Mouse (Mus musculus) c-Kit-positive CD71-positive TER-119-negative erythroid progenitor cells, embryonic 14.5 days (primary cell): ENCODE measurements around the gene Tead1.

Experiments
- DNase-seq: peaks from one replicate; pipeline ENCODE4 v3.0.0-alpha.2; 2013; ENCODE audit warnings: low read depth

The Tead1 gene

DNA sequence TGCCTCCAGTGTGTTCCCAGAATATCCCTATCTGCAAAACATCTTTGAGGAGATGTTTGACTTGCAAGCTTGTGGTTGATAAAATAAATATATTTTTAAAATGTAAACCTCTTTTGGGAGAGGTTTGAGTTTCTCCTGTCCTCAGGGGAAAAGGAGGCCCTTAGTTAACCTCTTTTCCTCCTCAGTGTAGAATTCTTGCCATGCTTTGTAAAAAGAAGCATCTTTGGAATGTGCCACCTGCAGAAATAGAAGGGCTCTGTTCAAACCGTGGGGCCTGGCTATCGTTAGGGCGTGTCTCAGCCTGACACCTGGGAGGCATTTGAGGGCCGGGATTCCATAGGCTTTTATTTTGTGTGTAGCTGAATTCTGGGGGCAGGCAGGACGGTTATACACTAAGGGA, 51.1 kb downstream of the Tead1 start:
- no peak for DNase-seq

DNA sequence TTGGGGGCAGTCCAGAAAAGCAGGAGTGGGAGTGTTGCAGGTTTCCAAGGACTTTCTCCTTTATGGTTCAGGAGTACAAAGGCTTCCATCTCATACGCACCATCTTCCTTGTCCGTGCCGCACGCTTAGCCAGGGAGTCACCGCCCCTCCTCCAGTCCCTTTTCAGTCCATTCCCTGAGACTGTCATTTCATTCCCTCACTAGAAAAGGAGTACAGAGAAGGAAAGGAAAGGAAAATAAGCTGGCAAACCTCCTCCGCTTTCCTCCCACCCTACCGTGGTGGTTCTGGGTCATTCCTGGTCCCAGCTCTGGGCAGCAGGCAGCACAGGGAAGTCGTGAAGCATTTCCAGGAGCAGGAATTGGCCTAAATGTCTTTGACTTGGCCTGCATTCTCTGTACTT, 52.5 kb downstream of the Tead1 start:
- no peak for DNase-seq

DNA sequence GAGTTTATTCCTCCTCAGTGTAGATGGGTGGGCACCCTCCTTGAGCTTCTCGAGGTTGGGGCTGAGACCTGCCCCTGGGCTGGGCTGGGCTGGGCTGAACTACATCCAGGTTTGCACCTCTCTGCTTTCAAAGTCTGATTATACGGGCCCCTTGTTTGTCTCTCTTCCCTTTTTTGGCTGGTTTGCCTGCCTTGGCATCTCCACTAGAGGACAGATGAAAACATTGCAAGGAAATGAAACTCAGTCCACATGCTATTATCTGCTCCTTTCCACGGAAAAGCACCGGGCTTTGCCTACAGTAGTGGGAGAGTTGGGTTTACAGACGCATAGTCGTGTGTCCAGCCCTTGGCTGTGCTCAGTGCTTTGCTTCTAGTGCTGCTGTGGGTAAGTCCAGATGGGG, 60.1 kb downstream of the Tead1 start:
- no peak for DNase-seq

DNA sequence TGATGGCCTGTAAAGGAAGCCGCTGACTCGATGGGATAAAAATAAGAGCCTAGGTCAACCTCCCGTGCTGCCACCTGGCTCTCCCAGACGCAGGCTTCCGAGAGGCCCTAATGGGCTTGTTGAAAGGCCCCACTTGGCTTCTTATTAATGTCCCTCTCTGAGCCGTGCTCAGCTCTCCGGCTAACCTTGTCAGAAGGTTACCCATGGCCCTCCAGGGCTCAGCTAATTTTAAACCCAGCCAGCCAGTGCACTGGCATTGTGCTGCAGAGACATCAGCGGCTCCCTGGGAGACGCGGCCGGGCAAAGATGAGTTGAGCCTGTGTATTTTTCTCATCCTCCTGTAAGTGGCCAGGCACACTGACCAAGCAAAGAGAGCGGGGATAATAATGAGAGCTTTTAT, 62.7 kb downstream of the Tead1 start:
- DNase-seq, result no peak

DNA sequence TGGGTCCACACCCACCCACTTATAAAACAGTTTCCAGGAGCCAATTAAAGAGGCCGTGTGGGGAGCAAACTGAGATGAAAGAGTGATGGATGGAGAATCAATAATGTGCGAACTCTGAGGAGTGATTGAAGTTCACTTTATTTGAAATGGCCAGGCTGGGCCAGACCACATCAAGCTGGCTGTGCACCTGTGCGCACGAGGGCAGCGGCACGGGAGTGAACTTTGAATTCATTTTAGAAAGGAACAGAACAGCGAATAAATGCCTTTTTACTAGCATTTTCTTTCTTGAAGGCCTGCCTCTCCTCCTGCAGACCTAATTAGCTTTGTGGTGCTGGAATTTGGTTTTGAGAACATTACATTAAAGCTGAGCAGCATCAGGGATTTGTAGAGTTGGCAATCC, 63.9 kb downstream of the Tead1 start:
- DNase-seq, result no peak

DNA sequence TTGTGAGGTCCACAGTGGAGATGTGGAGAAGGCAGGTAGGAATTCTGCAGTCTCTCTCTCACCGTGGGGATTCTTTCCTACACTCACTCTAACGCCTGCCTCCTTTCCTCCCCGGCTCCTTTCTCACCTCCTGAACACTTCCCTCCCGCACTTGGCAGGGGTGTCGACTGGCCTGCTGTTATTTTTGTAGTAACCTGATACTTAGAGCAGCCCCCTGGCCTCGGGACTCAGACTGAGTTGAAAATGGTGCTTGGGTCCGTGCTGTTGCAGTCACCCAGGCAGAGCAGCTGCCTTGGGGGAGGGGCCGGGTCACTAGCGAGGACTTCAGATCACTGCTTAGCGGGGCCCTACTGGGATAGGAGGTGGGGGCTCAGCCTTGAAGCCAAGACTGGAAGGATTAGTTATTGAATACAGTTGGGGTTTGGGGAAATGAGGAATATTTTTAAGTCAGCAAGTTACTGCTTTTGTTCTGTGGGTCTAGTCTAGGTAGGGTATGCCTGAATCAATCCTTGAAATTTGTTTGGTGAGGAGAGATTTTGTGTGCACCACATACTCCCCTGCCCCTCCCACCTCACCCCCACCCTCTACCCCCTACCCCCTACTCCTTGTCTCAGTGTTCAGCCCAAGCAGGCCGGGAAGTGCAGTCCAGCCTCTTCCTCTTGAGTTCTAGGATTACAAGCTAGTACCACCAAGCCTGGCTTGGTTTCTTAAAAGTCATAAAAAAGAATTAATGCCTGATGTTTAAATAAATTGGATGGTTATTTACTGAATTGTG, 64.7 kb downstream of the Tead1 start:
- DNase-seq, result no peak

DNA sequence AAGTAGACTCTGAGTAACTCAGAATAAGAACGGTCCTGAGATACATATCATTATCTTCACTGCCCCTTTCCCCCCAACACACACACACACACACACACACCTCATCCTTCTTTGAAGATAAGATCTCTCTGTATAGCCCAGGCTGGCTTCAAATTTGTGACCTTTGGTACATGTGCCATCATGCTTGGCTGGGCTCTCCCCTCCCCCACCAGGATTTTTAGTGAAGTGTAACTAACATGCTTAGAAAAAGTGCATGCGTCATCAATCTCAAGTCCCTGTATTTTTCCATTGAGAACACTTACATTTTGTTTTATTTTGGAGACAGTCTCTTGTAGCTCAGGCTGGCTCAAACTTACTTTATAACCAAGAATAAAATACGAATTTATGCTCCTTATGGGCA, 68.1 kb downstream of the Tead1 start:
- no peak for DNase-seq

DNA sequence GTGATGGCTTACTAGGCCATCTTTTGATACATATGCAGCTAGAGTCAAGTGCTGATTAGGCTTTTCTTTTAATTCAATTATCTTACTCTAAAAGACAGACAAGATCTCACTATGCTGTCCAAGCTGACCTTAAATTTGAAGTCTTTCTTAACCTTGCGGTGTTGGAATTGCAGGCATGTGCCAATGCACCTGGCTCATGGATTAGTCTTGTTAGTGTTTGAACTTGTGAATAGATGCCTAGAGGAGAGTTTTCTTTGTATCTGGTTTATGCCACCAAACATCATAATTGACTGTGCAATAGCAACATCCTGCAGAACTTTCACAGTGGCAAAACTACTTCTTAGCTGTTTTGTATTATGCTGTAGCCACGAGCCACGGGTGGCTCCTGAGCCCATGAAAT, 68.7 kb downstream of the Tead1 start:
- DNase-seq, result no peak

DNA sequence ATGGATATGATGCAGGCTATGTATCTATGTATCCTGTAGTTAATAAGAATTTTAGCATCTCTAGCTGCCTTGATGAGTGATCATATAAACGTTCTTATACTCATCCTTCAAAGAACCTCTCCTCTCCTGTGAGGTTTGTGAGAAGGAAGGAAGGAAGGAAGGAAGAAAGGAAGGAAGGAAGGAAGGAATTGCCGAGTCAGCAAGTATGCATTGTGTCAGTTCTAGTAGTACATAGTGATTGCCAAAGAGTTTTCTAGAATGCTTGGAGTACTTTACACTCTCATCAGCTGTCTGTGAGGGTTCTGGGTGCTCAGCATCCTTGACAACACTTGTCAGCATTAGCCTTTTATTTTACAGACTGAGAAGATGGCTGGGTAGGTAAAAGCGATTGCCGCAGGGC, 69.2 kb downstream of the Tead1 start:
- no peak for DNase-seq

DNA sequence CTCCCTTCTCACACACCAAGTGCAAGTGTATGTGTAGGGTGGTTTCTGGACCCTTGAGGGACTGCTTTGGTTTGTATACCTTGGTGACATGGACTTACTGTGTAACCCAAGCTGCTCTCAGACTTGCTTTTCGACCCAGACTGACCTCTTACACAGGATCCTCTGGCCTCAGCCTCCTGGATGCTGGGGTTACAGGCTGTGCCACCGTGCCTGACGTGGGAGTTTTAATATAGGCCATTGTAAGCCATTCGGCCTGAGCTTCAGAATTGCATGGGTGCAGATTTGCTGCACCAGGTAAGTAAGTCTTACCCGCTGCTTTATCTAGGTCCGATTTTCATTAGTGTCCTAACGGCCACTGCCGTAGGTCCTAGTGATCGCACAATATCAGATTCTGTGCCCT, 71.0 kb downstream of the Tead1 start:
- no peak for DNase-seq

DNA sequence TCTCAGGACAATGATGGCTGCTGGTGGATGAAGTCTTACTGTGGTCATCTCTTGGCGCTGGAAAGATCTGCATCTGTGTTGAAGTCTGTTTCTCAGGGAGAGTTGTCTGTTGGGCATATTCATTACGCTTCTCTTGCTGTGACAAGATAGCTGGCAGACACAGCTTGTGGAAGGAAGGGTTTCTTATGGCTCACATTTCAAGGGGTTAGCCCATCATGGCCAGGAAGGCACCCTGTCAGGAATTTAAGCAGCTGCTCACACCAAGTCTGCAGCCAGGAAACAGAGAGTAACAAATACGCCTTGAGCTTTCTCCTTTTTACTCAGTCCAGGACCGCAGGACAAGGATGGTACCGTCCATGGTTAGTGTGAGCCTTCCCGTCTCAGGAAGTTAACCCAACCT, 73.2 kb downstream of the Tead1 start:
- DNase-seq, result no peak

DNA sequence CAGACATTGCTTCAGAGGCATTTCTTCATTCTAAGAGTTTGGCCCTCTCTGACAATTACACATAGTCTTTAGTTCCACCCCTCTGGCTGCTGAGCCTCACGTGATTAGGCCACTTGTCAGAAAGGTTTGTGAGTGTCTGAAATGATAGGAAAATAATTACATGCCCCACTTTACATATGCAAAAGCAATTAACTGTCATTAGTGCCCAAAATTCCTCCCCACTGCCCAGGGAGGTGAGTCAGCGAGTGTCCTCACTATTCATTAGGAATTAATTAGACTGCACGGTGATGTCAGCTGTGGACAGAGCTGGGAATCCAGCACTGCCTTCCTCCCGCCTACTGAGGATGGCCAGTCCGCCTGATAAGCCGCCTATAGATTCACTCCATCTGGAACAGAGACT, 74.2 kb downstream of the Tead1 start:
- DNase-seq, result no peak

DNA sequence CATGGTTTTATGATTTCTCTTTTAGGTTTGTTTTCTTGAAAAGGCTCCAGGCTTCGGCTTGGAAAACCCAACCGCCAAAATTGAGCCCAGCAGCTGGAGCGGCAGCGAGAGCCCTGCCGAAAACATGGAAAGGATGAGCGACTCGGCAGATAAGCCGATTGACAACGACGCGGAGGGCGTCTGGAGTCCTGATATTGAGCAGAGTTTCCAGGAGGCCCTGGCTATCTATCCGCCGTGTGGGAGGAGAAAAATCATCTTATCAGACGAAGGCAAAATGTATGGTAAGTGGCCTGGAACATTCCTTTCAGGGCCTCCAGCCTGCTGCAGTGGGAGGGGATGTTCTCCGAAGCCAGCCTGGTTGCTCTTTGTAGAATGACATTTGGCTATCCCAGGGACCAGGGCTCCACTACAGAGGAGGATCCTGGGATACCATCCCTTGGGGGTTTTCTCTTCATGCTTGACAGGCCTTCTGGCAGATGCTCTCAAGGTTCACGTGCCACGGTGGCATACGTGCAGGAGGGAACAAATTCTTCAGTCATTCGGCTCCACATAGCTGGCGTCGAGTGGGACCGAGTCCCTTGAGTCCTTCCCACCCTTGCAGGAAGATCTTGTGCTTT, 80.3 kb downstream of the Tead1 start:
- no peak for DNase-seq

DNA sequence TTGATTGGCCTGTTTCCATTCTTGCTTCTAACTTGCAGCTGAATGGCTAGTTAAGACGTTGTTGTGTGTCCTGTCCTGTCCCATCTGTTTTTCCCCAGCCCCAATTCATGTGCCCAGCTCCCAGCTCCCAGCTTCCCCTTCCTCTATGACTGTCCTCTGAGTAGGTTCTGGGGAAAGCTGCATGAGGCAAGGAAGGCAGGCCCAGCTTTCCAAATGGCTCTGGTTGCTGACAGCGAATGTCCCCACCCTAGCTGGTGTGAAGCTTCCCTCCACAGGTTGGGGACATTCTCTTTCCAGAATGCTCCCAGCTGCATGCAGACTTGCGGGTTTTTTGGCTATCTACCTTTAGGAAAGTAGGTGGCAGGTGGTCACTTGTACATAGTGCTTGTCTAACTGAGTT, 81.2 kb downstream of the Tead1 start:
- DNase-seq, result no peak

DNA sequence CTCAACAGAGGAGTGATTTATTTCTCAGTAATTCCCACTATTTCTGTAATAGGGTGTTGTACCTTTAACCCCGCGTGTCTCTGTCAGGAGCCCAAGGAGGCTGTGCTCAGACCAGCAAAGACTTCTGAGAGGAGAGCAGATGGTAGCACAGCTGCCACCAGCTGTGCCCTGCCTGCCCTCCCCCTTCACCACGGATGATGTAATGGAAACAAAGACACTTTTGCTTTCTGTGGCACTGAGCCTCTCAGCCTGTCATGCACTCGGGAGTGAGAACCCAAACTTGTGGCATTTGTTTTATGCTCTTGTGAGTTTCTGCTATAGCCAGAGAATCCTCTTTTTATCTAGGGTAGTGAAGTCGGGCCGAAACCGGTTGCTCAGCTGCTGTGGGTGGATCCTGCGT, 81.7 kb downstream of the Tead1 start:
- DNase-seq, result no peak

DNA sequence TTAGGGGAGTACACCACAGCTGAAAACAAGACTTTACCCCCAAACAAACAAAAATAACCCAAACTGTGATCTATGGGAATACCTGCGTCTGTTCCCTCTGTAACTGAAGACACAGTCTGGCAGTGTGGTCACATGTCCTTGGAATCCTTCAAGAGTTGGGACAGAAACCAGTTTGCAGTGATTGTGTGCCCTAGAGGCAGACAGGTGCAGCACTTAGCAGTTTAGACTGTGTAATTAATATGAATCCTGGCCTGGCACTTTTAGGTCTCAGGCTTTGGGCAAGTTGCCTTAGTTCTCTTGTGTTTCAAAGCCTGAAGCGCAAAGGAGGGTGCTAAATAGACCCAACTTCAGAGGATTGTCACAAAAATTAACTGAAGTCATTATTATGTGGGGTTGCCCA, 83.8 kb downstream of the Tead1 start:
- DNase-seq, result no peak

DNA sequence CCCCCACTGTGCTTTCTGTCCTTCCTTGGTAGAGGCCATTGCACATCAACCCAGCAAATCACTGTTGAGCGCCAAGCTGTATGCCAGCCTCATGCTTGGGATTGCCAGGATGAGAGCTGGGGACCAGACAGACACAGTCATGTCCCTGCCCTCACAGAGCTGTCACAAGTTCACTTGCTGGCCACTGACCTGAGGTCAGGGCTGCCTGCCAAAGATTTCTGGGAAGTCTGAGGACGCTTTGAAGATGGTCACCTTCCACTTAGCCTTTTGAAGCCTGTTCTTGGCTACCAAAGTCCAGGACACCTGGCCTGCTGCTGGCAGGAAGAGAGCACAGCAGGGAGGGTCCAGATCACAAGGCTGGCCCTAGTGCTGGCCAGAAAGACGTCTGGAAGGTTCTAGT, 84.4 kb downstream of the Tead1 start:
- DNase-seq, result no peak

DNA sequence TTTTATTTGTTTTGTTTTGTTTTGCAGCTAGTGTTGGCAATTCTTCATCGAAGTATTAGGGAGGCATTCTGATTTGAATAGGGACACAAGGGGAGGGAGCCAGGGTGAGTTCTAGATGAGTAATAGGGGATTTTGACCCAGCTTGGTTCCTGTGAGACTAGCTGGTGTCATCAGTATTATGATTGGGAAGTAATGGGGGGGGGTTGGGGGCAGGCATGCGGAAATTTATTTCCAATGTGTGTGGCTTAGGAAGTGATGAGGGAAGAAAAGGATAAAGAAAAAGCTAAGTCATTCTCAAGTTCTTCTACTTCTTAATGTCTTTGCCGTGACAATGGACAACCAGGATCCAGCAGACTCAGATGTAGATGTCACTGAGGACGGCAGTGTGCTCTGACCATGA, 85.8 kb downstream of the Tead1 start:
- DNase-seq, result no peak

DNA sequence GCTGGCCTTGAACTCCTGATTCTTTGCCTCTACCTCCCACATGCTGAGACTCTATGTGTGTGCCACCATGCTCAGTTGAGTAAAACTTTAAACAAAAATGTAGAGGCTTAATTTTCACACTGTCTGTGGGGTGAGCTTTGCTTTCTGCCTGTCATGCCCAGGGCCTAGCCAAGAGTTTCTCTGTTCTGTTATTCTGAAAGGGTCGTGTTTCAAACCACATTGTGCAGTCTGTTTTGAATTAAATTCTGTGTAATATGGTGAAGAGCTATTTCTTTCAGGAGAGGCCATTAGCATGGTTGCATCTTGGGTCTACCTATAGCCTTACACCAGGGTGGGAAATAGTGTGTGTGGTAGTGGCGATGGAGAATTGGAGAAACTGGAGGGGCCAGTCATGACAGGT, 90.7 kb downstream of the Tead1 start:
- no peak for DNase-seq

DNA sequence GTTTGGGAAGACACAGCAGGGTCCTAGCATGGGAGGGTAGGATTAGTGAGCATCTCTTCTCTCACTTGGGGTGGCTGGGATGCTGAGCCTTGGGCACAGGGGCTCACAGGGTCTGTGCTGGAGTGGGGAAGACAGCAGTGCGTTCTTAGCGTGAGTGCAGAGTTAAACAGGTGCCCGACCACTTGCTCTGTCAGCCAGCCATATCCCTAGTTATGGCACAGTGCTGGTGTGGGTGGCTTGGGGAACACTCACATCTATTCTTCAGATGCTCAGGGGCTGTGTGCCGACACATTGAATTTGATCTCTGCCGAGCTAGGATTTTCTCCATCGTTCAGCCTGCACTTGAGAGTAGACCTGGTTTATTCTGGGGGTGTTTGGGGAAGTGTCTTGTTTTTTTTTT, 92.3 kb downstream of the Tead1 start:
- no peak for DNase-seq

DNA sequence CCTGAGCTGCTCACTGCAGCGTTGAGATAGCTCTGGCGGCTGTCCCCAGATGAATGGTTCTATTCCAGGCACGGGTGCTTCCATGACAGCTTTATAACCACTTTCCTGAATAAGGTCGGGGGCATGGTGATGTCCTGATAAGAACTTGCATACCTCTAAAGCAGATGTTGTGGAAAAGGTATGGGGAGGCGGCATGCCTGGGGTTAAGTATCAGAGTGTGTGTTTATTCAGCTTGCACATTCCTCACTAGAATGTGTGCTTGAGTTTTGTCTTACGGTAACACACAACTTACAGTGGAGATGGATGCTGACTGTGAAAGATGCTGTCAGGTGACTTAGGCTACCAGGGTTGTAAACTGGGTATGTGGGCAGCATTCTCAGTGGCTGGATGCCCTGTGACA, 93.7 kb downstream of the Tead1 start:
- no peak for DNase-seq

DNA sequence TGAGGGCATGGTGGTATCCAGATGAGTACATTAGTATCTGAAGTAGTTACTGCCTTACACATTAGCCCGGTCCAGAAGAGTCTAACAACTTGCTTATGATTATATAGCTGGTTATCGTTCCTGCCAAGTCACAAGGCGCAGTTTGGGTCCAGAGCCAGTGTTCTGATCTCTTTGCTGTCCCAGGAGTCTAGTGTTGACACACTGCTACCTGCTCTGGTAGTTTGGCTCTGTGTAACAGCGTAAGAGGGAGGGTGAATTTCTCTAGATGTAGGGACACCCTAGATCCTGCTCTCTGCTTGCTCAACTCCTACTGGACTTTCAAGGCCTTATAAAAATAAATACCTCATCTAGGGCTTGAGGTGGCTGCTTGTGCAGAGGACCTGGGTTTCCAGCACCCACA, 94.5 kb downstream of the Tead1 start:
- no peak for DNase-seq

DNA sequence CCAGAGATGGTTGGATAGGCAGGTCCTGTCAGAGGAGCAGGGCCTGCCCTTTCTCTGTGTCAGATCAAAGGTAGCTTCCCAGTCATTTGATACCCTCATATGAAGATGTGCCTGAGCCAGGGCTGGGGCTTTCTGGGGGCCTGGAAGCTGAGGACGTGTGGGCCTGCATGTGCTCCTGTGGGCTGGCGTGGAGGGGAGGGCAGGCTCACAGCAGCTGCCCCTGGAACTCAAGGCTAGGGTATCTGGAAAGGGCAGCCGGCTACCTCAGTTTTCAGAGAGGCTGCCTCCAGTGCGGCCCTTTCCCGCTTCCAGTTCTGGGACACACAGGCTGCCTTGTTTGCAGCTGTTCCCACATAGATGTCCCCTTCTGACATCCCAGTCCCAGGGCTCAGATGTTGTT, 96.7 kb downstream of the Tead1 start:
- no peak for DNase-seq

DNA sequence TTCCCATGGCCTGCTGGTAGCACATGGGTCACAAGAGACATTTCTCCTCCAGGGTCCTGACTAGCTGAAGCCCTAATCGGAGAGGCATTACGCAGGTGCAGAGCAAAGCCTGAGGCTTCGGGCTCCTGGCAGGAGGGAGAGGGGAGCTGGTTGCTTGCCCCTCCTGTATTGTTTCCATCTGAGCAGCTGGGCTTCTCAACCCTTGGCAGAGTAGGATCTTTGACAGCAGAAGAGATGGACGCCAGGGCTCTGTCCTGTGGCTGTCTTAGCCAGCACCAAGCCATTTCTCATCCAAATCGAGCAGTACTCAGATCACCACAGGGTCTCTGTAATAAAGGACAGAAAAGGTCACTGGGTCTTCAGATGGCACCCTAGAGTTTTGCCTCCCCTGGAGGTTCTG, 97.6 kb downstream of the Tead1 start:
- no peak for DNase-seq
